Mouse (Mus musculus): ENCODE data around the gene Eif3b.
"Not testable (repeated sequence)": the region's sequence is repeated elsewhere in the genome, so short reads cannot be mapped to it uniquely, and the experiment has no call there.

Gene Eif3b

GRCm38 (mm10) chr5:140392701-140393100 is 26.4 kb upstream of the Eif3b start:
- no peak for DNase-seq (ENCODE audit: inconsistent age in 2 of 2, low spot score in 1 of 2)

- peak in 1 of 2 experiments; percentile 65 for DNase-seq (ENCODE audit: inconsistent age in 2 of 2, low spot score in 1 of 2)
Measured at GRCm38 (mm10) chr5:140396166-140396940, 22.8 kb upstream of the Eif3b start.

- DNase-seq (ENCODE audit: inconsistent age in 2 of 2, low spot score in 1 of 2) = no peak
Measured at GRCm38 (mm10) chr5:140402640-140403270, 16.4 kb upstream of the Eif3b start.

GRCm38 (mm10) chr5:140405126-140405525 is 14.0 kb upstream of the Eif3b start:
- no peak for DNase-seq (ENCODE audit: inconsistent age in 2 of 2, low spot score in 1 of 2)

GRCm38 (mm10) chr5:140406666-140407065 is 12.5 kb upstream of the Eif3b start:
- DNase-seq (ENCODE audit: inconsistent age in 2 of 2, low spot score in 1 of 2) = no peak

- DNase-seq (ENCODE audit: inconsistent age in 2 of 2, low spot score in 1 of 2) = no peak
Measured at GRCm38 (mm10) chr5:140408801-140409200, 10.3 kb upstream of the Eif3b start.

GRCm38 (mm10) chr5:140411339-140411738 is 7.8 kb upstream of the Eif3b start:
- peak; percentile 53 to 81 for DNase-seq (ENCODE audit: inconsistent age in 2 of 2, low spot score in 1 of 2)

GRCm38 (mm10) chr5:140414647-140415046 is 4.5 kb upstream of the Eif3b start:
- DNase-seq (ENCODE audit: inconsistent age in 2 of 2, low spot score in 1 of 2) = no peak

GRCm38 (mm10) chr5:140418106-140418488 is 1.0 kb upstream of the Eif3b start:
- DNase-seq (ENCODE audit: inconsistent age in 2 of 2, low spot score in 1 of 2) = no peak

GRCm38 (mm10) chr5:140419442-140420080 is 433 bp downstream of the Eif3b start:
- DNase-seq (ENCODE audit: inconsistent age in 2 of 2, low spot score in 1 of 2) = no peak

- no peak for DNase-seq (ENCODE audit: inconsistent age in 2 of 2, low spot score in 1 of 2)
Measured at GRCm38 (mm10) chr5:140420616-140421015, 1.5 kb downstream of the Eif3b start.

GRCm38 (mm10) chr5:140425016-140425783 is 6.1 kb downstream of the Eif3b start:
- DNase-seq (ENCODE audit: inconsistent age in 2 of 2, low spot score in 1 of 2) = no peak

- not testable (repeated sequence) for DNase-seq (ENCODE audit: inconsistent age in 2 of 2, low spot score in 1 of 2)
Measured at GRCm38 (mm10) chr5:140439117-140439516, 20.0 kb downstream of the Eif3b start.

GRCm38 (mm10) chr5:140441406-140441805 is 22.3 kb downstream of the Eif3b start:
- peak; percentile 54 to 71 for DNase-seq (ENCODE audit: inconsistent age in 2 of 2, low spot score in 1 of 2)

- no peak for DNase-seq (ENCODE audit: inconsistent age in 2 of 2, low spot score in 1 of 2)
Measured at GRCm38 (mm10) chr5:140444012-140444411, 24.9 kb downstream of the Eif3b start.

- no peak for DNase-seq (ENCODE audit: inconsistent age in 2 of 2, low spot score in 1 of 2)
Measured at GRCm38 (mm10) chr5:140445345-140445744, 26.2 kb downstream of the Eif3b start, which contains the start of gene Gm4869. Gene Gm4869 (plus strand): TSS chr5:140445645.

- peak; percentile 47 to 69 for DNase-seq (ENCODE audit: inconsistent age in 2 of 2, low spot score in 1 of 2)
Measured at GRCm38 (mm10) chr5:140446054-140446453, 26.9 kb downstream of the Eif3b start.

- DNase-seq (ENCODE audit: inconsistent age in 2 of 2, low spot score in 1 of 2) = no peak
Measured at GRCm38 (mm10) chr5:140454488-140454887, 35.4 kb downstream of the Eif3b start.

GRCm38 (mm10) chr5:140455466-140455865 is 36.3 kb downstream of the Eif3b start:
- peak in 1 of 2 experiments; percentile 21 for DNase-seq (ENCODE audit: inconsistent age in 2 of 2, low spot score in 1 of 2)

GRCm38 (mm10) chr5:140461476-140461875 is 42.3 kb downstream of the Eif3b start:
- DNase-seq (ENCODE audit: inconsistent age in 2 of 2, low spot score in 1 of 2) = no peak

GRCm38 (mm10) chr5:140463151-140463550 is 44.0 kb downstream of the Eif3b start:
- peak; percentile 44 to 83 for DNase-seq (ENCODE audit: inconsistent age in 2 of 2, low spot score in 1 of 2)
